Mouse (Mus musculus): ENCODE results near the gene Eif3a. TPM values are rescaled to one million over a fixed set of nuclear protein-coding genes. Genes with fewer than 3 reads are reported as not detected.

The Eif3a gene
- 79.1 and 88.5 TPM in 2 replicates for polyA plus RNA-seq (2012; ENCODE audit: insufficient read depth, insufficient read length, missing spikeins)

- H3K27ac ChIP-seq (replicated peaks; ENCODE audit: low read depth, low read length) = peak within 1 kb of the TSS; percentile 100
- H3K4me1 ChIP-seq (ENCODE audit: control insufficient read depth, insufficient read depth, insufficient read length, low read length) = peaks cover 7% of the 10 kb centered on the region; the same call in 1 of the 2 replicates
- peak within 1 kb of the TSS; percentile 95 for H3K4me3 ChIP-seq (ENCODE audit: insufficient read depth, low read depth, low read length)
Observed at GRCm38 (mm10) chr19:60790551-60791161, at the start of gene Eif3a. TSS of gene Eif3a (minus strand) at chr19:60790658.

- Histone ChIP-seq H3K4me3 (ENCODE audit: insufficient read depth, low read depth, low read length) (no peak overlapping the region), H3K4me1 (ENCODE audit: control insufficient read depth, insufficient read depth, insufficient read length, low read length) (no peaks in the 10 kb centered on the region), H3K27ac (replicated peaks; ENCODE audit: low read depth, low read length) (no peak overlapping the region)
Observed at GRCm38 (mm10) chr19:60837747-60838146, 47.3 kb upstream of the Eif3a start.

- Histone ChIP-seq H3K4me3 (ENCODE audit: insufficient read depth, low read depth, low read length) (no peak overlapping the region), H3K4me1 (ENCODE audit: control insufficient read depth, insufficient read depth, insufficient read length, low read length) (no peaks in the 10 kb centered on the region), H3K27ac (replicated peaks; ENCODE audit: low read depth, low read length) (no peak overlapping the region)
Observed at GRCm38 (mm10) chr19:60818677-60819076, 28.2 kb upstream of the Eif3a start.

- H3K27ac ChIP-seq (replicated peaks; ENCODE audit: low read depth, low read length) = no peak overlapping the region
- H3K4me3 ChIP-seq (ENCODE audit: insufficient read depth, low read depth, low read length) = no peak overlapping the region
- no peaks in the 10 kb centered on the region; the same call in none of the 2 replicates for H3K4me1 ChIP-seq (ENCODE audit: control insufficient read depth, insufficient read depth, insufficient read length, low read length)
Observed at GRCm38 (mm10) chr19:60813133-60813532, 22.7 kb upstream of the Eif3a start.

GRCm38 (mm10) chr19:60812036-60812389 lies 21.6 kb upstream of the Eif3a start:
- H3K4me1 ChIP-seq (ENCODE audit: control insufficient read depth, insufficient read depth, insufficient read length, low read length) = no peaks in the 10 kb centered on the region; the same call in none of the 2 replicates
- H3K4me3 ChIP-seq (ENCODE audit: insufficient read depth, low read depth, low read length) = peak overlapping the region; percentile 68
- H3K27ac ChIP-seq (replicated peaks; ENCODE audit: low read depth, low read length) = no peak overlapping the region

GRCm38 (mm10) chr19:60811098-60812035 lies 20.9 kb upstream of the Eif3a start, which contains the start of gene Fam45a:
TSS of gene Fam45a (plus strand) at chr19:60811585.
- peak within 1 kb of the TSS; percentile 68 for H3K4me3 ChIP-seq (ENCODE audit: insufficient read depth, low read depth, low read length)
- H3K4me1 ChIP-seq (ENCODE audit: control insufficient read depth, insufficient read depth, insufficient read length, low read length) = no peaks in the 10 kb centered on the region; the same call in none of the 2 replicates
- peak within 1 kb of the TSS; percentile 52 for H3K27ac ChIP-seq (replicated peaks; ENCODE audit: low read depth, low read length)

- Histone ChIP-seq H3K27ac (replicated peaks; ENCODE audit: low read depth, low read length) (no peak overlapping the region), H3K4me1 (ENCODE audit: control insufficient read depth, insufficient read depth, insufficient read length, low read length) (no peaks in the 10 kb centered on the region; the same call in none of the 2 replicates), H3K4me3 (ENCODE audit: insufficient read depth, low read depth, low read length) (no peak overlapping the region)
Observed at GRCm38 (mm10) chr19:60809927-60810326, 19.5 kb upstream of the Eif3a start.

- H3K4me3 ChIP-seq (ENCODE audit: insufficient read depth, low read depth, low read length) = no peak overlapping the region
- H3K4me1 ChIP-seq (ENCODE audit: control insufficient read depth, insufficient read depth, insufficient read length, low read length) = no peaks in the 10 kb centered on the region
- H3K27ac ChIP-seq (replicated peaks; ENCODE audit: low read depth, low read length) = no peak overlapping the region
Observed at GRCm38 (mm10) chr19:60804903-60805302, 14.4 kb upstream of the Eif3a start.

GRCm38 (mm10) chr19:60799867-60800569 lies 9.6 kb upstream of the Eif3a start:
- H3K4me3 ChIP-seq (ENCODE audit: insufficient read depth, low read depth, low read length) = no peak overlapping the region
- H3K4me1 ChIP-seq (ENCODE audit: control insufficient read depth, insufficient read depth, insufficient read length, low read length) = no peaks in the 10 kb centered on the region
- no peak overlapping the region for H3K27ac ChIP-seq (replicated peaks; ENCODE audit: low read depth, low read length)

- H3K4me3 ChIP-seq (ENCODE audit: insufficient read depth, low read depth, low read length) = no peak overlapping the region
- no peak overlapping the region for H3K27ac ChIP-seq (replicated peaks; ENCODE audit: low read depth, low read length)
- no peaks in the 10 kb centered on the region for H3K4me1 ChIP-seq (ENCODE audit: control insufficient read depth, insufficient read depth, insufficient read length, low read length)
Observed at GRCm38 (mm10) chr19:60797415-60797814, 7.0 kb upstream of the Eif3a start.

GRCm38 (mm10) chr19:60795244-60795643 lies 4.8 kb upstream of the Eif3a start:
- H3K4me3 ChIP-seq (ENCODE audit: insufficient read depth, low read depth, low read length) = no peak overlapping the region
- H3K27ac ChIP-seq (replicated peaks; ENCODE audit: low read depth, low read length) = peak overlapping the region; percentile 53; the same call in 1 of the 2 replicates
- H3K4me1 ChIP-seq (ENCODE audit: control insufficient read depth, insufficient read depth, insufficient read length, low read length) = no peaks in the 10 kb centered on the region

- Histone ChIP-seq H3K4me1 (ENCODE audit: control insufficient read depth, insufficient read depth, insufficient read length, low read length) (no peaks in the 10 kb centered on the region), H3K27ac (replicated peaks; ENCODE audit: low read depth, low read length) (no peak overlapping the region), H3K4me3 (ENCODE audit: insufficient read depth, low read depth, low read length) (no peak overlapping the region)
Observed at GRCm38 (mm10) chr19:60793170-60793707, 2.8 kb upstream of the Eif3a start.

GRCm38 (mm10) chr19:60791164-60791563 lies 706 bp upstream of the Eif3a start:
- H3K4me3 ChIP-seq (ENCODE audit: insufficient read depth, low read depth, low read length) = peak overlapping the region; percentile 95

GRCm38 (mm10) chr19:60789919-60790506 lies 445 bp downstream of the Eif3a start:
- Histone ChIP-seq H3K4me3 (ENCODE audit: insufficient read depth, low read depth, low read length) (peak overlapping the region; percentile 95), H3K27ac (replicated peaks; ENCODE audit: low read depth, low read length) (peak overlapping the region; percentile 90), H3K4me1 (ENCODE audit: control insufficient read depth, insufficient read depth, insufficient read length, low read length) (peaks cover 7% of the 10 kb centered on the region; the same call in 1 of the 2 replicates)

More at GRCm38 (mm10) chr19:60791164-60791563, 706 bp upstream of the Eif3a start:
- Histone ChIP-seq H3K4me1 (ENCODE audit: control insufficient read depth, insufficient read depth, insufficient read length, low read length) (peaks cover 4% of the 10 kb centered on the region; the same call in 1 of the 2 replicates), H3K27ac (replicated peaks; ENCODE audit: low read depth, low read length) (peak overlapping the region; percentile 100)

Measured in brown adipose tissue, adult 24 weeks (tissue).